Mouse (Mus musculus) testis, adult 2 months (tissue): ENCODE measurements at regions not wholly inside any gene's neighbourhood (a gene's known extent, or its start where the extent isn't known, plus 50 kb on each side); places are given as distances from the start of the nearest gene placed in this dataset.

Experiments
- H3K27ac ChIP-seq: fragments of 200-500 bp; 2 replicates; pipeline ENCODE4 v1.5.1; 2012; ENCODE audit warnings: low read depth, low read length; ENCODE audit not compliant: control insufficient read depth, insufficient read depth
- H3K27me3 ChIP-seq: fragments of 200-500 bp; 2 replicates; pipeline ENCODE4 v1.6.1; 2012; ENCODE audit warnings: mild to moderate bottlenecking, low read length, moderate library complexity; ENCODE audit not compliant: control insufficient read depth, insufficient read depth
- H3K36me3 ChIP-seq: fragments of 200-500 bp; 2 replicates; pipeline ENCODE4 v1.6.1; 2012; ENCODE audit warnings: mild to moderate bottlenecking, low read length; ENCODE audit not compliant: control insufficient read depth, insufficient read depth
- H3K4me1 ChIP-seq: fragments of 200-500 bp; 2 replicates; pipeline ENCODE4 v1.6.1; 2012; ENCODE audit warnings: low read length; ENCODE audit not compliant: control insufficient read depth, insufficient read depth
- H3K4me3 ChIP-seq: fragments of 200-500 bp; 2 replicates; pipeline ENCODE4 v1.5.1; 2012; ENCODE audit warnings: low read depth, mild to moderate bottlenecking, low read length, moderate library complexity, mixed read lengths; ENCODE audit not compliant: control insufficient read depth
- CTCF ChIP-seq: fragments of 200-500 bp; IDR thresholded peaks from 2 replicates; pipeline ENCODE4 v1.5.1; 2012; ENCODE audit warnings: low read depth, mild to moderate bottlenecking, inconsistent platforms, low read length, moderate library complexity; ENCODE audit not compliant: control insufficient read depth, insufficient read depth, insufficient replicate concordance
- POLR2A ChIP-seq: fragments of 200-500 bp; IDR thresholded peaks from 2 replicates; pipeline ENCODE4 v1.6.1; 2012; ENCODE audit warnings: low read depth, mild to moderate bottlenecking, inconsistent platforms, low read length, moderate library complexity; ENCODE audit not compliant: control insufficient read depth

DNA sequence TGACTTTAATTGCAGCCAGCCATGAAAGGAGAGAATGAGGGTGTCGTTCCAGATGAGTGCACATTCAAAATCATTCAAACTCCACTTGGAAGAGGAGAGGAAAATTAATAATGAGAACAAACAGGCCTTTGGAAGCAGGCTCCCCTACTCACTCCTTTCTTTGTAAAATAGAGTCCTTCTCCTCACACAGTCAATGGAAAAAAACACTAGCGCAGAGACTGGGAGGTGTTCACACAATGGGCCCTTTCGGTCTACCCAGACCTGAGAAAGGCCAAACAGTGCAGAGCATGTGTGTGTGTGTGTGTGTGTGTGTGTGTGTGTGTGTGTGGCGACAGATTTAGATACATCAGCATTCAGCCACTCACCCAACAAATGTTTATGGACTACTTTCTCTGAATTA is 56.0 kb upstream of the Lrig1 start:
- Histone ChIP-seq H3K27ac (no peak overlapping the region), H3K4me3 (no peak overlapping the region)
- TF ChIP-seq POLR2A = no peak
- no peak for TF ChIP-seq CTCF

DNA sequence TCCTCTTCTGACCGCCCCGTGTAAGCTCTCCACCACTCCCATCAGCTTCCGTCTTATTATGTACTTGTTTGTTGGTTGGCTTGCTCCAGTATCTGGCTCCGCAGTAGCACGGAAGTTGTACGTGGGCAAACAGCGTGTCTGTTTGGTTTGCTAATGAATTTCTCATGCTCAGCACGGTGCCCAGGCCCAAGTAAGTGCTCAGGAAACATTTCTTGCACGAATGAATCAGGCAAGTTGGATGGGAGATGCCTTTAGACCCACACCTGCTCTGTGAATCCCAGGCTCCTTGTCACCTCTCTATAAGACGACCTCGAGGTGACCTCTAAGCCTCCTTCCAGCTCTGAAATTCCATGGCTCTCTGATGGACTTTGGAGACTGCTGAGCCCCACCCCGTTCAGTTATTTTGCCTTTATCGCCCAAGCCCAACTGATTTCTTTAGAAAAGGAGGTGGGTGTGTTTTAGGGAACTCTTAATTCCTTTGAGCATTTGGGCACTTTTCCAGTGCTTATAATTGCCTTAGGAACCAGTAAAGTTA is 55.4 kb upstream of the Lrig1 start:
- TF ChIP-seq CTCF (no peak), POLR2A (no peak)
- no peak overlapping the region for H3K4me3 ChIP-seq
- no peaks in the 10 kb centered on the region; the same call in 1 of the 2 replicates for H3K4me1 ChIP-seq
- H3K27ac ChIP-seq = no peak overlapping the region
- no peaks in the 10 kb centered on the region for H3K27me3 ChIP-seq
- no peaks in the 10 kb centered on the region for H3K36me3 ChIP-seq

More for the DNA sequence above, 56.0 kb upstream of the Lrig1 start:
- no peaks in the 10 kb centered on the region for H3K27me3 ChIP-seq
- no peaks in the 10 kb centered on the region for H3K36me3 ChIP-seq
- H3K4me1 ChIP-seq = no peaks in the 10 kb centered on the region; the same call in 1 of the 2 replicates

DNA sequence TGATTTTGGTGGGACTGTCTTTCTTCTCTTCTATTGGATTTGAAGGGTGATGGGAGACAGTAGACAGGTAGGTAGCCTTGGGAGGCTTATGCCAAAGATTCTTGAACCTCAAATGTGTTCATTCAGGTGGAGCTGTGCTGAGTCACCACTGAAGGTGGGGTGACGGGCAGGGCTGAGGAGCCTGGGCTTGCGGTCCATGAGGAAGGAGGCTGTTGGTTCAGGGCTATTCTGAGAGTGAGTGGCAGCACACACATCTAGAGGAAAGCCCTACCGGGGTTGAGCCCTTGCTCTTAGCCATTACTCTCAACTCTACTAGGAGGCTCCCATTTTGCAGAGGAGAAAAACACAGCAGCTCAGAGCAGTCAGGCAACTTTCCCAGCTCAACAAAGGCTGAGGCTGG is 54.6 kb upstream of the Lrig1 start:
- Histone ChIP-seq H3K27ac (no peak overlapping the region), H3K36me3 (no peaks in the 10 kb centered on the region), H3K4me3 (no peak overlapping the region), H3K27me3 (no peaks in the 10 kb centered on the region), H3K4me1 (no peaks in the 10 kb centered on the region; the same call in 1 of the 2 replicates)
- TF ChIP-seq CTCF = no peak
- TF ChIP-seq POLR2A = no peak

- H3K27ac ChIP-seq = no peak overlapping the region
- H3K4me1 ChIP-seq = no peaks in the 10 kb centered on the region; the same call in 1 of the 2 replicates
- H3K27me3 ChIP-seq = no peaks in the 10 kb centered on the region
- H3K36me3 ChIP-seq = no peaks in the 10 kb centered on the region
- H3K4me3 ChIP-seq = no peak overlapping the region
- no peak for TF ChIP-seq POLR2A
- TF ChIP-seq CTCF = peak; percentile 73; the same call in 1 of the 2 replicates
Measured at GRCm38 (mm10) chr6:94751101-94751440, 51.1 kb upstream of the Lrig1 start.

DNA sequence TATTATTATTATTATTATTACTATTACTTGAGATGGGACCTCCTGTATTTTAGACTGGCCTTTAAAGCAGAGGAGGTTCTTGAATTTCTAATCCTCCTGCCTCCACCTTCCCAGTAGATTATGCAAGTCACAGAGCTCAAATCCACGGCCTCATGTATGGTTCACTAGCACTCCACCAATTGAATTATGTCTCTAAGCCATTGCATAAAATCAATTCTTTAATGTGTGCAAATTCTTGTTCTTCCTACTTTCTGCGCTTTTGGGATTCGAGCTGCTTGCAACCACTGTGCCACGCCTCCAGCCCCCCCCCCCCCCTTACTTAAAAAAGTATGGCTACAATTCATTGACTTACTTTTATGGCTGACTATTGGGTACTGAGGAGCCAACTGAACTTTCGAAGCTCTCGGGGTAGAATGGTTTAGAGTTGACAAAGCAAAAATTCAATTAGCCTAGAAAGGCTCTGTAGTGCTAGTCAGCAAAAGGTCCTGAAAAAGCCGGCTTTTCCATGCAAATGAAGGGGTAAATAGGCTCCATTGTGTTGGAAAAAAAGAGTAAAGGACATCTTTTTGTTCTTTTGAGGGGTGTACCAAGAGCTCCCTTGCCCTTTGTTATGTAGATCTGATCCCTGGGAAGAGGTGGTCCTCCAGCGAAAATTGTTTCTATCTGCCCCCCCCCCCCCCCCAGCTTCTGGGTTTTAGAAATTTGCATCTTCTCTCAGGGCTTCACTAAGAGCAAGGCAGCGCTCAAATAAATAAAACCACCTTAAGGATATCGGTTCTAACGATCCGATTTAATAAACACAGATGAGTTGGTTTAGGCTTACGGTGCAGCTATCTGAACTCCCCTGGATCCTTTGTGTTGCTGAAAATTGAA is 50.5 kb upstream of the Lrig1 start:
- no peaks in the 10 kb centered on the region for H3K27me3 ChIP-seq
- H3K4me1 ChIP-seq = no peaks in the 10 kb centered on the region; the same call in 1 of the 2 replicates
- TF ChIP-seq CTCF = no peak
- TF ChIP-seq POLR2A = no peak
- no peak overlapping the region for H3K27ac ChIP-seq
- no peaks in the 10 kb centered on the region for H3K36me3 ChIP-seq
- no peak overlapping the region for H3K4me3 ChIP-seq
